Mouse (Mus musculus) small intestine, adult 2 months (tissue): ENCODE results near the gene Abca5.

ENCODE experiments used
- CTCF ChIP-seq: fragments of 200-500 bp; IDR thresholded peaks from 2 replicates; pipeline ENCODE4 v1.5.1; 2012; ENCODE audit warnings: low read depth, mild to moderate bottlenecking, control low read depth, inconsistent platforms, low read length, moderate library complexity, mixed read lengths; ENCODE audit not compliant: insufficient replicate concordance, insufficient read length; ENCODE audit errors: extremely low read depth
- POLR2A ChIP-seq: fragments of 200-500 bp; IDR thresholded peaks from 2 replicates; pipeline ENCODE4 v1.6.1; 2012; ENCODE audit warnings: low read depth, mild to moderate bottlenecking, control low read depth, inconsistent platforms, low read length, moderate library complexity

DNA sequence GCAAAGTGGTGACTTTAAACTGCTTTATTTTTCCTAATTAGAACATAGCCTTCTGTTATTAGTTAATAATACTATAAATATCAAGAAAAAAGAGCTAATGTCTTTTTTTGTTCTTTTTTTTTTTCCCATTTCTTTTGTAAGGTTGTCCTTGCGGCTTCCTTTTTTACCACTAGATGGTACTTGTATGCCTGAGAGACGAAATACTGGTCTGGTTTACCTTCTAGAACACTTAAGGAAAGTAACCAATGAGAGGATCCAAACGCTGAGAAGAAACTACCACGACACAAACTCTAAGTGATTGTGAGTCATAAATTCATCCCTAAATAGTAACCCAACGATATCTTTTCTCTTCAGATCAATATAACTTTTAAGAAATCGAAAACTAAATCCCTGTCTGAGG is 10.3 kb upstream of the Abca5 start:
- TF ChIP-seq CTCF, result no peak
- no peak for TF ChIP-seq POLR2A
